Mouse (Mus musculus) layer of hippocampus, adult 2 months (tissue): Measurements from ENCODE around the gene Trank1. TPM values are rescaled to one million over a fixed set of nuclear protein-coding genes. Genes with fewer than 3 reads are reported as not detected.
A peak's percentile ranks its signal among the peaks of the same experiment; 100 is the strongest.

Source experiments
- DNase-seq, 2 experiments: peaks; one replicate each; pipeline ENCODE4 v3.0.0; 2022; ENCODE audit warnings: low spot score in 2 of 2
- H3K27ac ChIP-seq: fragments of 200-600 bp; 2 replicates; pipeline ENCODE4 v1.8.1; 2022
- H3K4me3 ChIP-seq: fragments of 200-600 bp; 2 replicates; pipeline ENCODE4 v1.8.1; 2022; ENCODE audit warnings: mild to moderate bottlenecking
- CTCF ChIP-seq: fragments of 200-600 bp; conservative IDR thresholded peaks from 2 replicates; pipeline ENCODE4 v1.8.1; 2022; ENCODE audit warnings: antibody characterized with exemption, mild to moderate bottlenecking, moderate library complexity
- total RNA-seq, 2 experiments: library from RNA; stranded (reverse); gene quantifications; 2 replicates each; pipeline ENCODE4 v1.2.3; 2021

Gene Trank1
- total RNA-seq, 2 experiments from 2014 or later = 221 to 228 TPM

- peak overlapping the region; percentile 88 for H3K27ac ChIP-seq
- peak in 1 of 2 experiments; percentile 20 for DNase-seq
- no peak for TF ChIP-seq CTCF
- peak overlapping the region; percentile 61 for H3K4me3 ChIP-seq
Measured at GRCm38 (mm10) chr9:111312442-111313141, 1.1 kb downstream of the Trank1 start.

GRCm38 (mm10) chr9:111313299-111313698 is 1.8 kb downstream of the Trank1 start:
- Histone ChIP-seq H3K27ac (peak overlapping the region; percentile 88; the same call in 1 of the 2 replicates), H3K4me3 (peak overlapping the region; percentile 61)
- no peak for DNase-seq
- no peak for TF ChIP-seq CTCF

- Histone ChIP-seq H3K27ac (peak overlapping the region; percentile 55; the same call in 1 of the 2 replicates), H3K4me3 (peak overlapping the region; percentile 39)
- DNase-seq = no peak
- TF ChIP-seq CTCF = no peak
Measured at GRCm38 (mm10) chr9:111313793-111314192, 2.3 kb downstream of the Trank1 start.

- TF ChIP-seq CTCF = peak; percentile 87
- H3K4me3 ChIP-seq = peak overlapping the region; percentile 39
Measured at GRCm38 (mm10) chr9:111314219-111314618, 2.7 kb downstream of the Trank1 start.

GRCm38 (mm10) chr9:111320912-111321311 is 9.4 kb downstream of the Trank1 start:
- TF ChIP-seq CTCF = no peak
- H3K4me3 ChIP-seq = no peak overlapping the region
- no peak for DNase-seq
- no peak overlapping the region for H3K27ac ChIP-seq

More at GRCm38 (mm10) chr9:111314219-111314618, 2.7 kb downstream of the Trank1 start:
- DNase-seq = peak; percentile 55 to 79
- H3K27ac ChIP-seq = peak overlapping the region; percentile 55; the same call in 1 of the 2 replicates

GRCm38 (mm10) chr9:111324881-111325280 is 13.3 kb downstream of the Trank1 start:
- Histone ChIP-seq H3K27ac (no peak overlapping the region), H3K4me3 (no peak overlapping the region)
- TF ChIP-seq CTCF = no peak
- peak in 1 of 2 experiments; percentile 45 for DNase-seq

- TF ChIP-seq CTCF = no peak
- DNase-seq = no peak
- Histone ChIP-seq H3K27ac (no peak overlapping the region), H3K4me3 (no peak overlapping the region)
Measured at GRCm38 (mm10) chr9:111329881-111330280, 18.3 kb downstream of the Trank1 start.

- no peak overlapping the region for H3K4me3 ChIP-seq
- TF ChIP-seq CTCF = no peak
- H3K27ac ChIP-seq = no peak overlapping the region
- no peak for DNase-seq
Measured at GRCm38 (mm10) chr9:111333790-111334189, 22.3 kb downstream of the Trank1 start.

GRCm38 (mm10) chr9:111334555-111335164 is 23.1 kb downstream of the Trank1 start:
- no peak for TF ChIP-seq CTCF
- Histone ChIP-seq H3K4me3 (no peak overlapping the region), H3K27ac (0 out of 2 replicates have a peak overlapping the region, but pooled peaks have one; percentile 10)
- DNase-seq = no peak

GRCm38 (mm10) chr9:111351233-111351632 is 39.7 kb downstream of the Trank1 start:
- no peak overlapping the region for H3K27ac ChIP-seq
- TF ChIP-seq CTCF = no peak
- no peak overlapping the region for H3K4me3 ChIP-seq
- DNase-seq = no peak

GRCm38 (mm10) chr9:111351641-111352040 is 40.1 kb downstream of the Trank1 start:
- H3K27ac ChIP-seq = no peak overlapping the region
- H3K4me3 ChIP-seq = no peak overlapping the region
- DNase-seq = no peak
- TF ChIP-seq CTCF = no peak

- no peak for TF ChIP-seq CTCF
- no peak for DNase-seq
- Histone ChIP-seq H3K27ac (no peak overlapping the region), H3K4me3 (no peak overlapping the region)
Measured at GRCm38 (mm10) chr9:111352646-111353045, 41.1 kb downstream of the Trank1 start.

GRCm38 (mm10) chr9:111355041-111355440 is 43.5 kb downstream of the Trank1 start:
- no peak overlapping the region for H3K4me3 ChIP-seq
- no peak for TF ChIP-seq CTCF
- no peak overlapping the region for H3K27ac ChIP-seq
- no peak for DNase-seq

GRCm38 (mm10) chr9:111356386-111356785 is 44.8 kb downstream of the Trank1 start:
- Histone ChIP-seq H3K4me3 (no peak overlapping the region), H3K27ac (no peak overlapping the region)
- DNase-seq = no peak
- TF ChIP-seq CTCF = peak; percentile 79
